8 mouse cellular contexts compared by ENCODE assay signal in genomic region chr16:17146772-17147235, GRCm38 (mm10). TPM values are rescaled to one million over a fixed set of nuclear protein-coding genes. Genes with fewer than 3 reads are reported as not detected.
DNase-seq lines count a peak whose midpoint lies in the region; ATAC-seq lines count a peak whose summit lies in the region.

Gene Ccdc116, minus strand, starts transcription at chr16:17147229.

- WGBS in forebrain, embryonic 13.5 days: under 1% methylated on average over 34 of the region's 34 CpGs
- WGBS in liver, embryonic 15.5 days (ENCODE audit: insufficient replicate concordance): 0% methylated on average over 34 of the region's 34 CpGs
- 0% methylated on average over 34 of the region's 34 CpGs for WGBS in neural tube, embryonic 11.5 days
- WGBS in stomach, embryonic 16.5 days: 1% methylated on average over 34 of the region's 34 CpGs

- DNase-seq in ES-CJ7 (ENCODE audit: low read depth, low spot score): peak; percentile 93
- DNase-seq in heart, postnatal 10 days: peak; percentile 82 to 87
- peak; percentile 85 to 90 for DNase-seq in kidney, postnatal 4 days
- DNase-seq in neural tube, embryonic 11.5 days (ENCODE audit: low spot score): peak; percentile 90

- H3K4me2 ChIP-seq in forebrain, embryonic 13.5 days: peak within 1 kb of the TSS; percentile 96
- peak within 1 kb of the TSS; percentile 92 for H3K4me2 ChIP-seq in liver, embryonic 15.5 days
- peak within 1 kb of the TSS; percentile 95 for H3K4me2 ChIP-seq in neural tube, embryonic 11.5 days (ENCODE audit: low read depth)
- H3K4me2 ChIP-seq in stomach, embryonic 16.5 days (ENCODE audit: low read depth, low read length): peak within 1 kb of the TSS; percentile 99

- H3K36me3 ChIP-seq in forebrain, embryonic 13.5 days (ENCODE audit: poor library complexity, severe bottlenecking): peaks cover 6% of the 10 kb centered on the region
- peaks cover 6% of the 10 kb centered on the region; the same call in 1 of the 2 replicates for H3K36me3 ChIP-seq in liver, embryonic 15.5 days (replicated peaks)
- no peaks in the 10 kb centered on the region; the same call in 1 of the 2 replicates for H3K36me3 ChIP-seq in neural tube, embryonic 11.5 days (ENCODE audit: control insufficient read depth, insufficient read depth, low read length)
- H3K36me3 ChIP-seq in stomach, embryonic 16.5 days (ENCODE audit: control insufficient read depth, insufficient read depth, low read length): no peaks in the 10 kb centered on the region

- H3K27me3 ChIP-seq in forebrain, embryonic 13.5 days: peaks cover 15% of the 10 kb centered on the region; the same call in 1 of the 2 replicates
- peaks cover 11% of the 10 kb centered on the region; the same call in 1 of the 2 replicates for H3K27me3 ChIP-seq in liver, embryonic 15.5 days
- peaks cover 13% of the 10 kb centered on the region for H3K27me3 ChIP-seq in neural tube, embryonic 11.5 days (ENCODE audit: control insufficient read depth, insufficient read depth, low read length)
- no peaks in the 10 kb centered on the region for H3K27me3 ChIP-seq in stomach, embryonic 16.5 days (ENCODE audit: control insufficient read depth, insufficient read depth, low read length)

- H3K4me1 ChIP-seq in forebrain, embryonic 13.5 days: peaks cover 16% of the 10 kb centered on the region
- peaks cover 20% of the 10 kb centered on the region for H3K4me1 ChIP-seq in liver, embryonic 15.5 days (replicated peaks)
- H3K4me1 ChIP-seq in neural tube, embryonic 11.5 days (ENCODE audit: control insufficient read depth, insufficient read depth, low read length): peaks cover 12% of the 10 kb centered on the region; the same call in 1 of the 2 replicates
- H3K4me1 ChIP-seq in stomach, embryonic 16.5 days (ENCODE audit: control insufficient read depth, insufficient read depth, low read length): peaks cover 13% of the 10 kb centered on the region

- intact Hi-C loops in heart, postnatal 10 days (cut with DNase I): loop anchor here (5.0 kb wide), 2 partner anchors 55 to 125 kb away; partner anchors contain the start of gene Ube2l3

- peak within 1 kb of the TSS; percentile 61 for H3K4me3 ChIP-seq in forebrain, embryonic 13.5 days
- H3K4me3 ChIP-seq in liver, embryonic 15.5 days (replicated peaks): peak within 1 kb of the TSS; percentile 63
- peak within 1 kb of the TSS; percentile 57 for H3K4me3 ChIP-seq in neural tube, embryonic 11.5 days (ENCODE audit: low read depth, low read length)
- H3K4me3 ChIP-seq in stomach, embryonic 16.5 days (replicated peaks; ENCODE audit: low read length): peak within 1 kb of the TSS; percentile 70

- ATAC-seq in cerebellum, adult (ENCODE audit: insufficient number of reproducible peaks, low FRiP score, low TSS enrichment): peak; percentile 80
- ATAC-seq in forebrain, embryonic 13.5 days: peak; percentile 89
- peak; percentile 73 for ATAC-seq in liver, embryonic 15.5 days (ENCODE audit: insufficient read depth)
- peak; percentile 82 for ATAC-seq in neural tube, embryonic 11.5 days (ENCODE audit: insufficient read depth, low FRiP score, low TSS enrichment)
- ATAC-seq in stomach, embryonic 16.5 days (ENCODE audit: insufficient read depth, low FRiP score): peak; percentile 83

- no peak within 1 kb of the TSS for H3K27ac ChIP-seq in forebrain, embryonic 13.5 days
- no peak within 1 kb of the TSS for H3K27ac ChIP-seq in liver, embryonic 15.5 days (replicated peaks)
- H3K27ac ChIP-seq in neural tube, embryonic 11.5 days (ENCODE audit: low read depth, low read length): no peak within 1 kb of the TSS
- peak within 1 kb of the TSS; percentile 15; the same call in 1 of the 2 replicates for H3K27ac ChIP-seq in stomach, embryonic 16.5 days (ENCODE audit: low read length)

- H3K9ac ChIP-seq in forebrain, embryonic 13.5 days: peak within 1 kb of the TSS; percentile 68
- peak within 1 kb of the TSS; percentile 59 for H3K9ac ChIP-seq in liver, embryonic 15.5 days
- H3K9ac ChIP-seq in neural tube, embryonic 11.5 days (ENCODE audit: low read length): peak within 1 kb of the TSS; percentile 45
- peak within 1 kb of the TSS; percentile 73 for H3K9ac ChIP-seq in stomach, embryonic 16.5 days (ENCODE audit: low read length)

- no peaks in the 10 kb centered on the region for H3K9me3 ChIP-seq in forebrain, embryonic 13.5 days (replicated peaks)
- H3K9me3 ChIP-seq in liver, embryonic 15.5 days (replicated peaks): no peaks in the 10 kb centered on the region
- no peaks in the 10 kb centered on the region for H3K9me3 ChIP-seq in neural tube, embryonic 11.5 days (ENCODE audit: control insufficient read depth, low read length)
- no peaks in the 10 kb centered on the region for H3K9me3 ChIP-seq in stomach, embryonic 16.5 days (replicated peaks; ENCODE audit: control insufficient read depth, low read length)

RNA-seq across cellular contexts. Expression of gene Ccdc116, which starts in this region (rescaled TPM):
- polyA plus RNA-seq in forebrain, embryonic 13.5 days (2015; fragmentation: Nextera tagmentation; extraction: Ambion mirVana): 0.53 and 0.93 TPM in 2 replicates
- total RNA-seq in heart, postnatal 10 days (2021): under 1 TPM; 0.10 to 0.17 TPM
- 0.26 and 0.47 TPM in 2 replicates for polyA plus RNA-seq in liver, embryonic 15.5 days (2015; fragmentation: Nextera tagmentation; extraction: Ambion mirVana)
- polyA plus RNA-seq in neural tube, embryonic 11.5 days (2014; fragmentation: Nextera tagmentation; extraction: Ambion mirVana): 0.97 and 1.2 TPM in 2 replicates
- polyA plus RNA-seq in stomach, embryonic 16.5 days (2015; fragmentation: Nextera tagmentation; extraction: Ambion mirVana): 1.6 TPM in 2 replicates

Comparison
In these comparisons a context has a peak if more than half of its experiments do, and no peak if none do; other contexts are left out.
1. Peak in ATAC-seq, H3K4me3 ChIP-seq, H3K9ac ChIP-seq and H3K4me2 ChIP-seq in forebrain, embryonic 13.5 days; RNA of the gene not detected or under 1 TPM.
2. Peak in DNase-seq in heart, postnatal 10 days; RNA of the gene not detected or under 1 TPM.
3. Peak in ATAC-seq, H3K4me3 ChIP-seq, H3K9ac ChIP-seq and H3K4me2 ChIP-seq in liver, embryonic 15.5 days; RNA of the gene not detected or under 1 TPM.